Mouse (Mus musculus) testis, adult 2 months (tissue): Measurements from ENCODE around the gene Bank1.

ENCODE experiments used
- CTCF ChIP-seq: fragments of 200-500 bp; IDR thresholded peaks from 2 replicates; pipeline ENCODE4 v1.5.1; 2012; ENCODE audit warnings: low read depth, mild to moderate bottlenecking, inconsistent platforms, low read length, moderate library complexity; ENCODE audit not compliant: control insufficient read depth, insufficient read depth, insufficient replicate concordance
- POLR2A ChIP-seq: fragments of 200-500 bp; IDR thresholded peaks from 2 replicates; pipeline ENCODE4 v1.6.1; 2012; ENCODE audit warnings: low read depth, mild to moderate bottlenecking, inconsistent platforms, low read length, moderate library complexity; ENCODE audit not compliant: control insufficient read depth

GRCm38 (mm10) chr3:136147166-136147565 lies 178.7 kb downstream of the Bank1 start:
- TF ChIP-seq CTCF (no peak), POLR2A (no peak)
